Mouse (Mus musculus) cerebellum, adult 2 months (tissue): ENCODE measurements at regions not wholly inside any gene's neighbourhood (a gene's known extent, or its start where the extent isn't known, plus 50 kb on each side); places are given as distances from the start of the nearest gene placed in this dataset.

Experiments used
- CTCF ChIP-seq: fragments of 200-500 bp; IDR thresholded peaks from 2 replicates; pipeline ENCODE4 v1.5.1; 2011; ENCODE audit warnings: low read depth, mild to moderate bottlenecking, control low read depth, low read length, moderate library complexity, borderline replicate concordance; ENCODE audit not compliant: insufficient read depth
- POLR2A ChIP-seq: fragments of 200-500 bp; IDR thresholded peaks from 2 replicates; pipeline ENCODE4 v1.6.1; 2011; ENCODE audit warnings: low read length, control low read depth, borderline replicate concordance; ENCODE audit not compliant: insufficient read depth

DNA sequence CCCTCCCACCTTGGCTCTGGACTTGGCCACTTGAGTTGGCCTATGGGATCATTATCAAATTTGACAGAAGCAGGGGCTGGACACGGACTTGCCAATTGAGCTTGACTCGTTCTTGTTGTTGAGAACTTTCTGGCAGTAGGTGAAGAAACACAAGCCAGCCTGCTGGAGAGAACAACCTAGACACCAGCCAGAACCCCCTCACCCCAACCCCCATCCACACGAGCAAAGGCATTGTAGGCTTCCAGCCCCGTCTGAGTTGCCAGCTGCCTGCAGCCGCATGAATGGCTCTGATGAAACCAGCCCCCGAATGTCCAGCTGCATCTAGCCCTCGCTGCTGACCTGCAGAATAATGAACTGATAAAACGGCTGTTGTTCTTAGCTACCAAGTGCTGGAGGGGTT lies 98.7 kb upstream of the Magi3 start:
- TF ChIP-seq POLR2A (no peak), CTCF (no peak)
